Mouse (Mus musculus) spleen, adult 2 months (tissue): ENCODE measurements around the gene Hesx1.

Experiments
- CTCF ChIP-seq: fragments of 200-500 bp; IDR thresholded peaks from 2 replicates; pipeline ENCODE4 v1.5.1; 2011; ENCODE audit warnings: mild to moderate bottlenecking, inconsistent platforms; ENCODE audit not compliant: insufficient read depth, insufficient read length, insufficient replicate concordance; ENCODE audit errors: extremely low read depth
- POLR2A ChIP-seq: fragments of 200-500 bp; IDR thresholded peaks from 2 replicates; pipeline ENCODE4 v1.6.1; 2011; ENCODE audit warnings: low read depth, low read length, inconsistent platforms

- no peak for TF ChIP-seq POLR2A
- no peak for TF ChIP-seq CTCF
Measured at GRCm38 (mm10) chr14:26981494-26982149, 12.6 kb upstream of the Hesx1 start.
